Mouse (Mus musculus) stomach, embryonic 14.5 days (tissue): Measurements from ENCODE around the gene Itgae. TPM values are rescaled to one million over a fixed set of nuclear protein-coding genes. Genes with fewer than 3 reads are reported as not detected.

Source experiments
- ATAC-seq: fragments of 200-750 bp; cut with Nextera tagmentation; 2 replicates; pipeline ENCODE4 v1.8.0; 2017; ENCODE audit warnings: low read depth, moderate TSS enrichment; ENCODE audit not compliant: insufficient number of reproducible peaks, insufficient read depth, low FRiP score
- H3K27ac ChIP-seq: fragments of 300-500 bp; sonication (generic); 2 replicates; pipeline ENCODE4 v1.5.1; 2014; ENCODE audit warnings: mild to moderate bottlenecking, low read length, moderate library complexity, mixed read lengths
- H3K27me3 ChIP-seq: fragments of 300-500 bp; sonication (generic); 2 replicates; pipeline ENCODE4 v1.6.1; 2014; ENCODE audit warnings: low read length, control low read depth, mixed read lengths; ENCODE audit not compliant: control insufficient read depth, insufficient read depth
- H3K36me3 ChIP-seq: fragments of 300-500 bp; sonication (generic); 2 replicates; pipeline ENCODE4 v1.6.1; 2014; ENCODE audit warnings: mild to moderate bottlenecking, control low read depth, low read length, moderate library complexity, mixed read lengths; ENCODE audit not compliant: control insufficient read depth, insufficient read depth
- H3K4me1 ChIP-seq: fragments of 300-500 bp; sonication (generic); 2 replicates; pipeline ENCODE4 v1.6.1; 2014; ENCODE audit warnings: low read length, control low read depth, mixed read lengths; ENCODE audit not compliant: control insufficient read depth, insufficient read depth
- H3K4me2 ChIP-seq: fragments of 300-500 bp; sonication (generic); replicated peaks from 2 replicates; pipeline ENCODE4 v1.6.1; 2014; ENCODE audit warnings: low read depth, low read length, control low read depth
- H3K4me3 ChIP-seq: fragments of 300-500 bp; sonication (generic); 2 replicates; pipeline ENCODE4 v1.5.1; 2014; ENCODE audit warnings: low read depth, low read length, control low read depth
- H3K9ac ChIP-seq: fragments of 300-500 bp; sonication (generic); replicated peaks from 2 replicates; pipeline ENCODE4 v1.6.1; 2014; ENCODE audit warnings: low read depth, mild to moderate bottlenecking, control low read depth, low read length, moderate library complexity, mixed read lengths
- H3K9me3 ChIP-seq: fragments of 300-500 bp; sonication (generic); 2 replicates; pipeline ENCODE4 v1.6.1; 2016; ENCODE audit warnings: low read depth, low read length, control low read depth; ENCODE audit not compliant: control insufficient read depth
- WGBS: fragments of 180-500 bp; shearing (Covaris S2); extraction: QIAGEN DNeasy Blood & Tissue Kit; methylation state at CpG from one replicate; pipeline ENCODE4 v1.1.7; 2014; 5-methylcytosine and 5-hydroxymethylcytosine counted together
- polyA plus RNA-seq: library from polyadenylated mRNA; unstranded; fragments of >200 nt; fragmentation: Nextera tagmentation; extraction: Ambion mirVana; gene quantifications from 2 replicates; pipeline ENCODE4 v1.2.1, GENCODE M21; 2014

Gene Itgae
- polyA plus RNA-seq: 0.13 and 0.51 TPM in 2 replicates

DNA sequence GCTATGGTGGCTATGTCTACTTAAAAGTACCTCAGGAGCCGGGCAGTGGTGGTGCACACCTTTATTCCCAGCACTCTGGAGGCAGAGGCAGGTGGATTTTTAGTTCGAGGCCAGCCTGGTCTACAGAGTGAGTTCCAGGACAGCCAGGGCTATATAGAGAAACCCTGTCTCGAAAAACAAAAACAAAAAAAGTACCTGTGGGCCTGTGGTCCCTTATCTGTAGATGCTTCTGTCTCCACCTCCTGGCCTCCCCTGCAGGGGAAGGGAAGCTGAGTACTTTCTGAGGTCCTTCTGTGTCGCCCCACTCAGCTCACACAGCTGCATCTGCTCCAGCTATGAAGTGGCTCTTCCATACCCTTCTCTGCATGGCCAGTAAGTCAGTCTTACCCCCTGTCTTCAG is at the start of gene Itgae:
TSS of gene Itgae (plus strand) at position 301 of the 400 bp plus-strand sequence.
- no peak within 1 kb of the TSS for H3K4me3 ChIP-seq
- no peaks in the 10 kb centered on the region for H3K4me1 ChIP-seq
- WGBS: 86% methylated on average over 4 of the region's 4 CpGs
- no peaks in the 10 kb centered on the region; the same call in 1 of the 2 replicates for H3K36me3 ChIP-seq
- H3K4me2 ChIP-seq: no peak within 1 kb of the TSS
- H3K9me3 ChIP-seq: no peaks in the 10 kb centered on the region
- no peak for ATAC-seq
- H3K27me3 ChIP-seq: no peaks in the 10 kb centered on the region
- no peak within 1 kb of the TSS for H3K27ac ChIP-seq
- H3K9ac ChIP-seq: no peak within 1 kb of the TSS

GRCm38 (mm10) chr11:73044229-73044755 is 46.1 kb upstream of the Itgae start:
- no peaks in the 10 kb centered on the region for H3K36me3 ChIP-seq
- no peak overlapping the region for H3K4me3 ChIP-seq
- H3K27me3 ChIP-seq: no peaks in the 10 kb centered on the region
- peaks cover 8% of the 10 kb centered on the region for H3K4me1 ChIP-seq
- no peaks in the 10 kb centered on the region for H3K9me3 ChIP-seq
- no peak overlapping the region for H3K9ac ChIP-seq
- no peak overlapping the region for H3K4me2 ChIP-seq
- no peak overlapping the region for H3K27ac ChIP-seq
- no peak for ATAC-seq
- WGBS: 23% methylated on average over 6 of the region's 6 CpGs

GRCm38 (mm10) chr11:73044789-73045188 is 45.6 kb upstream of the Itgae start:
- no peaks in the 10 kb centered on the region for H3K27me3 ChIP-seq
- no peak overlapping the region for H3K9ac ChIP-seq
- no peak overlapping the region for H3K27ac ChIP-seq
- H3K4me2 ChIP-seq: no peak overlapping the region
- H3K4me1 ChIP-seq: peaks cover 12% of the 10 kb centered on the region
- WGBS: 71% methylated on average over 4 of the region's 4 CpGs
- ATAC-seq: no peak
- no peaks in the 10 kb centered on the region for H3K36me3 ChIP-seq
- H3K4me3 ChIP-seq: no peak overlapping the region
- no peaks in the 10 kb centered on the region for H3K9me3 ChIP-seq

DNA sequence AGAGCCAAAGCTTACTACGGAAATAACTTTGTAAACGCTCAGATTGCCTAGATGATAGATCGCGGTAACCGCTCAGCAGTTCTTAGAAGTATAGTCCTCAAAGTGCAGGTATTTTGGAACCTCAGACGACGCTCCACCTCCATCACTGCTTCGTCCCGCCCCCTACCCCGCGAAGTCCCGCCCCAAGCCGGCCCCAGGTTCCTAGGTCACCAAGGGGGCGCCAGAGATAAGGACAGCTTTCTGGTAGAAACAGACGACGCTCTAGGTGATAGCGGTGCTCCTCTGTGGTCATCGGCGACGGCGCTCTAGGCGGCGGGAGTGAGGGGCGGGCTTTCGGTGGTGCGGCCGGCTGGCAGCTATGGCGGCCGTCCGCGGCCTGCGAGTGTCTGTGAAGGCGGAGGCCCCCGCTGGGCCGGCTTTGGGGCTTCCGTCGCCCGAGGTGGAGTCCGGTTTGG is 42.8 kb upstream of the Itgae start, which contains the start of gene Ncbp3:
TSS of gene Ncbp3 (plus strand) at position 242 of the 455 bp plus-strand sequence.
- ATAC-seq: peak; percentile 95
- WGBS: under 1% methylated on average over 39 of the region's 39 CpGs
- H3K4me3 ChIP-seq: peak within 1 kb of the TSS; percentile 92

DNA sequence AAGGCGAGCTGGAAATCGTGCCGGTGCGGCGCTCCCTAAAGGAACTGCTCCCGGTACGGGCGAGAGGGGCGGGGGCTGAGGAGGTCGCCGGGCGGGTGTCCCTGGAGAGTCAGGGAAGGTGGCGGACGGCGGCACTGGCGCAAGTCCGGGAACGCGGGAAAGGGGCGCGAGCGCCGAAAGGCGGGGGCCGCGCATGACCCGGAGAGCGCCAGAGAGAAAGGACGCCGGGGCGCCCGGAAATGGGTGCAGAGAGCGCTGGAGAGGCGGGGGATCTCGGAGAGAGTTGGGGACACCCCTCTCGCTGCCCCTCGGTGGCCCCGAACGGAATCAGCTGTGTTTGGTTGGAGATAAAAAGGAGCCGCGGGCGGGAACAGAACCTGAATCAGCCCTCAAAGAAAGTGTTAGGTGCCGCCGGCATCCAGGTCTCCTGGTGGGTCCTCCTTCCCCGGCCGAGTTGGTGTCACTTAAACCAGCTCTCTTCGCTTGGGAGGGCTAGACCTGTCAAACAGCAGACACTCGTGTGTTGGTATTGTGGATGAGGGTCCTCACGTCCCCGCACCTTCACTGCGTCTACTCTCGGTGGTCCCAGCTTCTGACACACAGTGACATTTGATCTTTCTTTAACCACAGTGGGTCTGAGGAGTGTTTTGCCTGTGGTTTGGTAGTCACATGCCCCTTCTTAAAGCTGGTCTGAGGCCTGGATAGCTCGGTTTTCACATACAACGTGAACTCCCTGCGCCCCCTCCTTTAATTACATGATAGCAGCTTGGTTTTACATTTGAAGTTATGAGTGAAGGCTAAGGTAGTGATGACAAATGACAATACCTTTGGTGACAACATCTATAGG is 42.1 kb upstream of the Itgae start:
- H3K27me3 ChIP-seq: no peaks in the 10 kb centered on the region
- H3K4me3 ChIP-seq: peak overlapping the region; percentile 92
- peaks cover 12% of the 10 kb centered on the region for H3K4me1 ChIP-seq
- H3K36me3 ChIP-seq: peaks cover 9% of the 10 kb centered on the region
- H3K9me3 ChIP-seq: no peaks in the 10 kb centered on the region
- WGBS: 1% methylated on average over 55 of the region's 55 CpGs
- H3K4me2 ChIP-seq: peak overlapping the region; percentile 79
- H3K9ac ChIP-seq: peak overlapping the region; percentile 95
- peak; percentile 71 for ATAC-seq
- H3K27ac ChIP-seq: peak overlapping the region; percentile 92

More for the DNA sequence above, 42.8 kb upstream of the Itgae start, which contains the start of gene Ncbp3:
- peak within 1 kb of the TSS; percentile 92 for H3K27ac ChIP-seq
- H3K4me2 ChIP-seq: peak within 1 kb of the TSS; percentile 79
- H3K9ac ChIP-seq: peak within 1 kb of the TSS; percentile 95
- H3K4me1 ChIP-seq: peaks cover 12% of the 10 kb centered on the region
- H3K27me3 ChIP-seq: no peaks in the 10 kb centered on the region
- H3K9me3 ChIP-seq: no peaks in the 10 kb centered on the region
- H3K36me3 ChIP-seq: peaks cover 7% of the 10 kb centered on the region

DNA sequence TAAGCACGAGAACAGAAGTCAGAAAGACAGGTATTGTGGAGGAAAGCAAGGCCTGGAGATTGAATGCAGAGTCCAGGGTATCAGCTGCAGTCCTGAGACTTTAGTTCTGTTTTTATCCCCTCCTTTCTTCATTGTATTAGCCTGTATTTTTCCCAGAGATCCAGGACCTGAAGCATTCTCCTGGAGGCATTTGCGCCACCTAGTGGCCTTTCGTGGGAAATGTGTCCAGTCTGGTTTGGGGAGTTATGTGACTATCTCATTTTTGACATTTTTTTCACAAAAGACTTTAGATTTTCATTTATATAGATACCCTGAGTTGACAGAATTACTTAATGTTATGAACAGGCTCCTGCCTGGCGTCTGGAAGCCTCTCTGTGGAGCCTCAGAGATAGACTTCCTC is 41.0 kb upstream of the Itgae start:
- no peaks in the 10 kb centered on the region for H3K27me3 ChIP-seq

DNA sequence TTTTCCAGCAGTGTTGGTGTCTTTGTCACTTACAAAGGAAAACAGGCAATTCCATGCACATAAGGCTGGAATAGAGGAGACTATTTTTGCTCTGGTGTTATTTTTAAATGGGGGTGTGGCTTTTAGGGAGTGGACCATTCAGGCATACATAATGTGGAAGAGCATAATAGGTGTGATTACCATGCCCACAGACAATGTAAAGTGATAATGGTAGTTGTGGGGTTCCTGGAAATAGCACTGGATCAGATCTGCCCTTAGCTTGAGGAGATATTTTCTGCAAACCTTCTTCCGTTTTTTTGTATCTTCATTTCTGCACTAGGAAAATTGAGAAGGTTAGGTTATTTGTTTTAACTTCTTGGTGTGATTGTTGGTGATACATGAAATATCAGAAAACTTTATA is 37.6 kb upstream of the Itgae start:
- Histone ChIP-seq H3K9ac (no peak overlapping the region), H3K4me3 (no peak overlapping the region), H3K27ac (no peak overlapping the region), H3K4me1 (peaks cover 12% of the 10 kb centered on the region), H3K36me3 (peaks cover 47% of the 10 kb centered on the region), H3K27me3 (no peaks in the 10 kb centered on the region), H3K4me2 (no peak overlapping the region), H3K9me3 (no peaks in the 10 kb centered on the region)
- WGBS: 81% methylated on average over 1 of the region's 1 CpGs
- no peak for ATAC-seq

More for the DNA sequence above, 41.0 kb upstream of the Itgae start:
- H3K9ac ChIP-seq: no peak overlapping the region
- H3K27ac ChIP-seq: 0 out of 2 replicates have a peak overlapping the region, but pooled peaks have one; percentile 39
- H3K4me3 ChIP-seq: peak overlapping the region; percentile 92
- ATAC-seq: no peak
- peaks cover 19% of the 10 kb centered on the region for H3K36me3 ChIP-seq
- 4% methylated on average over 4 of the region's 4 CpGs for WGBS
- peaks cover 12% of the 10 kb centered on the region for H3K4me1 ChIP-seq
- H3K9me3 ChIP-seq: no peaks in the 10 kb centered on the region
- H3K4me2 ChIP-seq: peak overlapping the region; percentile 79

- Histone ChIP-seq H3K4me1 (no peaks in the 10 kb centered on the region), H3K4me3 (no peak overlapping the region), H3K4me2 (no peak overlapping the region), H3K9me3 (no peaks in the 10 kb centered on the region), H3K27me3 (no peaks in the 10 kb centered on the region), H3K9ac (no peak overlapping the region), H3K36me3 (peaks cover 41% of the 10 kb centered on the region), H3K27ac (no peak overlapping the region)
- WGBS: 83% methylated on average over 5 of the region's 5 CpGs
- no peak for ATAC-seq
These were observed 32.7 kb upstream of the Itgae start for GRCm38 (mm10) chr11:73057701-73058100.
